ENCODE assay signal across 8 mouse cellular contexts in the genomic region with DNA sequence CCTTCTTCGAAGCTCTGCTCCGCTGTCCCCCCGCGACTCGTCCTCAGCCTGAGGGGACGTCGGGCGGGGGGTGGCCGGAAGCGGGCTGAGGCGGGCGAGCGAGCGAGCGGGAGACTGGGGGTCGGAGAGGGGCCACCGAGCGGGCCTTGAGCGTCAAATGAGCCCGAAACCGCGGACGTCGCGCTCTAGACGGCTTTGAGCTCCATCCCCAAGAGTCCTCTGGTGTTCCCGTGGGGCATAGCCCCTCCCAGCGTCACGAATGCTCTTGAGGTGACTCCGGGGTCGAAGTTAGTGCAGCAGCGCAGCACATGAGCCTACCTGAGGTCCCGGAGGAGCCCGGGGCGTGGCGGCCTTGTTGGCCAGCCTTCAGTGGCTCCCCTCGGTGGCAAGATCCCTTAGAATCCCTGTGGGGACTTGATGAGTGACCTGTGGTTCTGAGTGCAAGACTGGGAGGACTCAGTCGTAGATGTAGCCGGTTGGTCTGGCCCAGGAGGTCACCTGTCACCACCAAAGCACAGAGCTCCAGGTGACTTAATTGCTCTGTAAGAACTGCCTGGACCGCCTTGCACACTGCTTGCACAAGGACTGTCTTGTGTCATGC. TPM values are rescaled to one million over a fixed set of nuclear protein-coding genes. Genes with fewer than 3 reads are reported as not detected.
DNase-seq lines count a peak whose midpoint lies in the region; ATAC-seq and TF ChIP-seq lines count a peak whose summit lies in the region.

No protein-coding gene starts in this region.

- peak; percentile 70 for DNase-seq in adrenal gland, adult 2 months
- DNase-seq in adrenal gland, postnatal 25 days = no peak
- DNase-seq in right cerebral cortex, adult 2 months (ENCODE audit: low spot score in 2 of 2) = peak; percentile 15 to 18
- DNase-seq in right cerebral cortex, postnatal 4 days = no peak
- DNase-seq in lung, postnatal 25 days (ENCODE audit: low spot score) = peak; percentile 36

- H3K27me3 ChIP-seq in intestine, embryonic 15.5 days (replicated peaks) = no peaks in the 10 kb centered on the region

- TF ChIP-seq CTCF in embryonic fibroblast, embryonic 13.5 days (IDR thresholded peaks at IDR 0.05; ENCODE audit: borderline replicate concordance, insufficient read depth, low read length) = no peak

- WGBS in intestine, embryonic 15.5 days = under 1% methylated on average over 40 of the region's 40 CpGs

- peak; percentile 87 for ATAC-seq in intestine, embryonic 15.5 days
- ATAC-seq in monocyte, adult 5-6 weeks (replicated peaks; ENCODE audit: insufficient number of reproducible peaks, low FRiP score, low TSS enrichment, poor library complexity, severe bottlenecking) = no peak

- H3K36me3 ChIP-seq in intestine, embryonic 15.5 days = no peaks in the 10 kb centered on the region

- no peak for TF ChIP-seq POLR2A in embryonic fibroblast, embryonic 13.5 days (IDR thresholded peaks at IDR 0.05; ENCODE audit: low read depth, low read length)

- no peak overlapping the region for H3K27ac ChIP-seq in embryonic fibroblast, embryonic 13.5 days (ENCODE audit: insufficient read depth, low read length)
- peak overlapping the region; percentile 88 for H3K27ac ChIP-seq in intestine, embryonic 15.5 days

- H3K4me3 ChIP-seq in embryonic fibroblast, embryonic 13.5 days (ENCODE audit: insufficient read depth, low read length) = peak overlapping the region; percentile 86
- H3K4me3 ChIP-seq in intestine, embryonic 15.5 days (replicated peaks) = peak overlapping the region; percentile 94

- H3K9me3 ChIP-seq in intestine, embryonic 15.5 days = no peaks in the 10 kb centered on the region

- peak overlapping the region; percentile 77 for H3K4me2 ChIP-seq in intestine, embryonic 15.5 days (replicated peaks)

- H3K9ac ChIP-seq in intestine, embryonic 15.5 days = peak overlapping the region; percentile 93

- H3K4me1 ChIP-seq in embryonic fibroblast, embryonic 13.5 days (ENCODE audit: control insufficient read depth, insufficient read depth, low read length) = no peaks in the 10 kb centered on the region
- peaks cover 5% of the 10 kb centered on the region; the same call in 1 of the 2 replicates for H3K4me1 ChIP-seq in intestine, embryonic 15.5 days (replicated peaks)

RNA-seq across cellular contexts. Expression of gene Hmox2, which starts 0.5 kb away (rescaled TPM):
- total RNA-seq in adrenal gland, adult 2 months (2021) = 10 to 100 TPM; 87.1 to 92.8 TPM
- 21.3 and 30.2 TPM in 2 replicates for polyA plus RNA-seq in adrenal gland, adult 2 months (2012; rRNA removed)
- total RNA-seq in adrenal gland, postnatal 25 days (2021) = 105 and 106 TPM in 2 replicates
- polyA plus RNA-seq in embryonic fibroblast, embryonic 13.5 days (2011; ENCODE audit: insufficient read length, low read depth, missing spikeins) = 47.7 and 50.0 TPM in 2 replicates
- 90.4 and 91.7 TPM in 2 replicates for polyA plus RNA-seq in intestine, embryonic 15.5 days (2015; fragmentation: Nextera tagmentation; extraction: Ambion mirVana)
- total RNA-seq in monocyte, adult 5-6 weeks (2017) = 80.8 to 103 TPM (median 93.4 TPM) in 3 replicates

RNA-seq across cellular contexts. Expression of gene Nmral1, which starts 7.5 kb away (rescaled TPM):
- 1 to 10 TPM; 2.9 to 5.2 TPM for total RNA-seq in adrenal gland, adult 2 months (2021)
- 2.4 and 2.5 TPM in 2 replicates for polyA plus RNA-seq in adrenal gland, adult 2 months (2012; rRNA removed)
- 7.0 and 9.1 TPM in 2 replicates for total RNA-seq in adrenal gland, postnatal 25 days (2021)
- 9.7 and 14.8 TPM in 2 replicates for polyA plus RNA-seq in embryonic fibroblast, embryonic 13.5 days (2011; ENCODE audit: insufficient read length, low read depth, missing spikeins)
- polyA plus RNA-seq in intestine, embryonic 15.5 days (2015; fragmentation: Nextera tagmentation; extraction: Ambion mirVana) = 48.5 and 50.7 TPM in 2 replicates
- 3.7 to 12.2 TPM (median 6.1 TPM) in 3 replicates for total RNA-seq in monocyte, adult 5-6 weeks (2017)

RNA-seq across cellular contexts. Expression of gene Coro7, which starts 47.1 kb away (rescaled TPM):
- 10 to 100 TPM; 27.3 to 35.5 TPM for total RNA-seq in adrenal gland, adult 2 months (2021)
- 58.0 and 60.3 TPM in 2 replicates for polyA plus RNA-seq in adrenal gland, adult 2 months (2012; rRNA removed)
- 36.2 and 39.7 TPM in 2 replicates for total RNA-seq in adrenal gland, postnatal 25 days (2021)
- 17.7 and 23.3 TPM in 2 replicates for polyA plus RNA-seq in embryonic fibroblast, embryonic 13.5 days (2011; ENCODE audit: insufficient read length, low read depth, missing spikeins)
- 22.7 and 23.2 TPM in 2 replicates for polyA plus RNA-seq in intestine, embryonic 15.5 days (2015; fragmentation: Nextera tagmentation; extraction: Ambion mirVana)
- total RNA-seq in monocyte, adult 5-6 weeks (2017) = 28.4 to 62.6 TPM (median 29.8 TPM) in 3 replicates

Comparison
In these comparisons a context has a peak if more than half of its experiments do, and no peak if none do; other contexts are left out.
1. DNase-seq: peak in adrenal gland, adult 2 months (single experiment), right cerebral cortex, adult 2 months (2 of 2) and lung, postnatal 25 days (single experiment); none in adrenal gland, postnatal 25 days (single experiment) and right cerebral cortex, postnatal 4 days (single experiment).